ENCODE assay signal across 13 mouse cellular contexts in genomic region chr17:87461499-87461896, GRCm38 (mm10). TPM values are rescaled to one million over a fixed set of nuclear protein-coding genes. Genes with fewer than 3 reads are reported as not detected.
DNase-seq lines count a peak whose midpoint lies in the region; ATAC-seq and TF ChIP-seq lines count a peak whose summit lies in the region.
"Had no signal": no experiment of that assay in that cellular context is flagged by ENCODE, and none has a peak within 500 bp of the region (broad histone marks: within the 10 kb centered on the region; RNA-seq: fewer than 3 reads in every experiment).

No protein-coding gene starts in this region.

- WGBS in cerebellum, adult 2 months = 69% methylated on average over 3 of the region's 3 CpGs
- WGBS in liver, embryonic 14.5 days (ENCODE audit: insufficient replicate concordance) = 43% methylated on average over 3 of the region's 3 CpGs
- 53% methylated on average over 3 of the region's 3 CpGs for WGBS in liver, embryonic 12.5 days (ENCODE audit: insufficient replicate concordance)
- WGBS in forebrain, embryonic 15.5 days = 59% methylated on average over 3 of the region's 3 CpGs
- 39% methylated on average over 3 of the region's 3 CpGs for WGBS in midbrain, postnatal 0 days

- H3K9me3 ChIP-seq in liver, embryonic 14.5 days (ENCODE audit: control insufficient read depth, low read length) = no peaks in the 10 kb centered on the region
- H3K9me3 ChIP-seq in liver, embryonic 12.5 days (replicated peaks) = no peaks in the 10 kb centered on the region
- H3K9me3 ChIP-seq in forebrain, embryonic 15.5 days = no peaks in the 10 kb centered on the region
- no peaks in the 10 kb centered on the region for H3K9me3 ChIP-seq in midbrain, postnatal 0 days (ENCODE audit: low read length)

- H3K4me2 ChIP-seq in liver, embryonic 14.5 days (ENCODE audit: low read depth) = no peak overlapping the region
- no peak overlapping the region for H3K4me2 ChIP-seq in liver, embryonic 12.5 days
- H3K4me2 ChIP-seq in forebrain, embryonic 15.5 days (replicated peaks) = no peak overlapping the region
- H3K4me2 ChIP-seq in midbrain, postnatal 0 days (ENCODE audit: low read depth, low read length, poor library complexity, severe bottlenecking) = no peak overlapping the region

- H3K4me3 ChIP-seq in cerebellum, adult 2 months (replicated peaks; ENCODE audit: insufficient read depth, low read depth, low read length) = no peak overlapping the region
- no peak overlapping the region for H3K4me3 ChIP-seq in liver, embryonic 14.5 days (ENCODE audit: insufficient read depth in 1 of 2, low read depth in 2 of 2, low read length in 2 of 2)
- H3K4me3 ChIP-seq in liver, embryonic 12.5 days = no peak overlapping the region
- no peak overlapping the region for H3K4me3 ChIP-seq in forebrain, embryonic 15.5 days
- H3K4me3 ChIP-seq in midbrain, postnatal 0 days (ENCODE audit: low read depth, low read length) = no peak overlapping the region

- H3K27me3 ChIP-seq in cerebellum, adult 2 months (ENCODE audit: control insufficient read depth, insufficient read depth, low read length) = no peaks in the 10 kb centered on the region
- no peaks in the 10 kb centered on the region; the same call in 1 of the 2 replicates for H3K27me3 ChIP-seq in liver, embryonic 14.5 days (ENCODE audit: control insufficient read depth, insufficient read depth, low read length)
- H3K27me3 ChIP-seq in liver, embryonic 12.5 days (replicated peaks) = peaks cover 34% of the 10 kb centered on the region
- no peaks in the 10 kb centered on the region for H3K27me3 ChIP-seq in forebrain, embryonic 15.5 days
- H3K27me3 ChIP-seq in midbrain, postnatal 0 days (ENCODE audit: insufficient read depth, low read length) = no peaks in the 10 kb centered on the region

- TF ChIP-seq EP300 in liver, embryonic 14.5 days (IDR thresholded peaks at IDR 0.05; ENCODE audit: low read depth) = no peak

- H3K4me1 ChIP-seq in cerebellum, adult 2 months (ENCODE audit: control insufficient read depth, insufficient read depth, low read length) = peaks cover 17% of the 10 kb centered on the region
- peaks cover 8 to 27% of the 10 kb centered on the region in 2 experiments; a peak in 3 of 4 replicates for H3K4me1 ChIP-seq in liver, embryonic 14.5 days (replicated peaks; ENCODE audit: control insufficient read depth in 2 of 2, insufficient read depth in 2 of 2, low read length in 1 of 2)
- peaks cover 29% of the 10 kb centered on the region for H3K4me1 ChIP-seq in liver, embryonic 12.5 days
- peaks cover 39% of the 10 kb centered on the region for H3K4me1 ChIP-seq in forebrain, embryonic 15.5 days
- H3K4me1 ChIP-seq in midbrain, postnatal 0 days (ENCODE audit: insufficient read depth, low read length) = peaks cover 16% of the 10 kb centered on the region

- no peaks in the 10 kb centered on the region for H3K36me3 ChIP-seq in liver, embryonic 14.5 days (replicated peaks; ENCODE audit: control insufficient read depth, insufficient read depth, low read depth)
- no peaks in the 10 kb centered on the region for H3K36me3 ChIP-seq in liver, embryonic 12.5 days
- H3K36me3 ChIP-seq in forebrain, embryonic 15.5 days = no peaks in the 10 kb centered on the region
- no peaks in the 10 kb centered on the region for H3K36me3 ChIP-seq in midbrain, postnatal 0 days (ENCODE audit: insufficient read depth, low read length)

- no peak overlapping the region for H3K9ac ChIP-seq in liver, embryonic 14.5 days (replicated peaks)
- H3K9ac ChIP-seq in liver, embryonic 12.5 days = no peak overlapping the region
- H3K9ac ChIP-seq in forebrain, embryonic 15.5 days (replicated peaks) = no peak overlapping the region
- no peak overlapping the region for H3K9ac ChIP-seq in midbrain, postnatal 0 days (replicated peaks; ENCODE audit: low read length, poor library complexity, severe bottlenecking)

- DNase-seq in cerebellum, adult 2 months = no peak
- no peak for DNase-seq in cerebellum, postnatal 14 days
- no peak for DNase-seq in liver, embryonic 14.5 days (ENCODE audit: low read depth in 3 of 3, low spot score in 3 of 3)
- no peak for DNase-seq in midbrain, postnatal 0 days (ENCODE audit: low spot score)
- no peak for DNase-seq in adrenal gland, adult 8-10 months
- DNase-seq: heart, postnatal 4 days had no signal

- TF ChIP-seq POLR2A in cerebellum, adult 2 months (IDR thresholded peaks at IDR 0.05; ENCODE audit: borderline replicate concordance, insufficient read depth, low read length) = no peak

- no peak for ATAC-seq in liver, embryonic 14.5 days (ENCODE audit: insufficient read depth)
- ATAC-seq in liver, embryonic 12.5 days = no peak
- peak; percentile 24 for ATAC-seq in forebrain, embryonic 15.5 days (replicated peaks)
- peak; percentile 41; the same call in 1 of the 2 replicates for ATAC-seq in midbrain, postnatal 0 days (ENCODE audit: low FRiP score)
- ATAC-seq in CD4-positive, CD25-positive, alpha-beta regulatory T cell, adult 4 months = no peak

- no peak overlapping the region for H3K27ac ChIP-seq in cerebellum, adult 2 months (ENCODE audit: insufficient read depth, low read length)
- H3K27ac ChIP-seq in liver, embryonic 14.5 days = no peak overlapping the region
- H3K27ac ChIP-seq in liver, embryonic 12.5 days = no peak overlapping the region
- H3K27ac ChIP-seq in forebrain, embryonic 15.5 days (replicated peaks) = no peak overlapping the region
- H3K27ac ChIP-seq in midbrain, postnatal 0 days (ENCODE audit: low read depth, low read length) = no peak overlapping the region

- TF ChIP-seq CTCF in cerebellum, adult 2 months (IDR thresholded peaks at IDR 0.05; ENCODE audit: borderline replicate concordance, insufficient read depth, low read depth, low read length) = 0 out of 2 replicates have a peak, but pooled peaks have one; percentile 1
- peak; percentile 53 for TF ChIP-seq CTCF in liver, embryonic 14.5 days (IDR thresholded peaks at IDR 0.05; ENCODE audit: low read depth)
- TF ChIP-seq CTCF in midbrain, postnatal 0 days (IDR thresholded peaks at IDR 0.05) = peak; percentile 43

RNA-seq across cellular contexts. Expression of gene Calm2, which starts 14.8 kb away (rescaled TPM):
- 1,979 and 2,002 TPM in 2 replicates for polyA plus RNA-seq in cerebellum, adult 2 months (2012; rRNA removed)
- polyA plus RNA-seq in liver, embryonic 14.5 days (2012; rRNA removed) = 112 and 195 TPM in 2 replicates
- 368 and 373 TPM in 2 replicates for polyA plus RNA-seq in liver, embryonic 14.5 days (2014; fragmentation: Nextera tagmentation; extraction: Ambion mirVana)
- 401 and 435 TPM in 2 replicates for polyA plus RNA-seq in liver, embryonic 12.5 days (2016; fragmentation: Nextera tagmentation; extraction: Ambion mirVana)
- polyA plus RNA-seq in forebrain, embryonic 15.5 days (2015; fragmentation: Nextera tagmentation; extraction: Ambion mirVana) = 1,787 and 1,813 TPM in 2 replicates
- 1,303 and 1,380 TPM in 2 replicates for total RNA-seq in midbrain, postnatal 0 days (2014; rRNA removed)
- polyA plus RNA-seq in midbrain, postnatal 0 days (2015; fragmentation: Nextera tagmentation; extraction: Ambion mirVana) = 3,238 and 3,263 TPM in 2 replicates
- total RNA-seq in adrenal gland, adult 8-10 months (2022) = 100 to 1,000 TPM; 507 to 545 (median 540) TPM
- polyA plus RNA-seq in CD4-positive, CD25-positive, alpha-beta regulatory T cell, adult 4 months (2017; shearing (Covaris generic)) = 100 to 1,000 TPM; 533 to 583 TPM

RNA-seq across cellular contexts. Expression of gene Stpg4, which starts 34.0 kb away (rescaled TPM):
- polyA plus RNA-seq in cerebellum, adult 2 months (2012; rRNA removed) = not detected in 2 replicates
- not detected in 2 replicates for polyA plus RNA-seq in liver, embryonic 14.5 days (2012; rRNA removed)
- not detected in 2 replicates for polyA plus RNA-seq in liver, embryonic 14.5 days (2014; fragmentation: Nextera tagmentation; extraction: Ambion mirVana)
- polyA plus RNA-seq in liver, embryonic 12.5 days (2016; fragmentation: Nextera tagmentation; extraction: Ambion mirVana) = not detected in 2 replicates
- not detected in 2 replicates for polyA plus RNA-seq in forebrain, embryonic 15.5 days (2015; fragmentation: Nextera tagmentation; extraction: Ambion mirVana)
- total RNA-seq in midbrain, postnatal 0 days (2014; rRNA removed) = not detected in 2 replicates
- polyA plus RNA-seq in midbrain, postnatal 0 days (2015; fragmentation: Nextera tagmentation; extraction: Ambion mirVana) = 0.27 and 0.28 TPM in 2 replicates
- not detected for total RNA-seq in adrenal gland, adult 8-10 months (2022)
- not detected for polyA plus RNA-seq in CD4-positive, CD25-positive, alpha-beta regulatory T cell, adult 4 months (2017; shearing (Covaris generic))
- total RNA-seq: gastrocnemius, adult 8-10 months; heart, postnatal 4 days; layer of hippocampus, adult 8-10 months; neutrophil, adult 5-6 weeks had no signal
- polyA plus RNA-seq: lung, embryonic 16.5 days had no signal

Comparison
In these comparisons a context has a peak if more than half of its experiments do, and no peak if none do; other contexts are left out.
1. CTCF ChIP-seq: peak in every context shown above with its lines; median percentile 53 in liver, embryonic 14.5 days; 43 in midbrain, postnatal 0 days; 1 in cerebellum, adult 2 months.
2. ATAC-seq: peak in forebrain, embryonic 15.5 days (single experiment) and midbrain, postnatal 0 days (single experiment); none in liver, embryonic 14.5 days (single experiment), liver, embryonic 12.5 days (single experiment) and CD4-positive, CD25-positive, alpha-beta regulatory T cell, adult 4 months (single experiment).